Mouse (Mus musculus): Measurements from ENCODE around the gene Tbkbp1.
A peak's percentile ranks its signal among the peaks of the same experiment; 100 is the strongest.

DNA sequence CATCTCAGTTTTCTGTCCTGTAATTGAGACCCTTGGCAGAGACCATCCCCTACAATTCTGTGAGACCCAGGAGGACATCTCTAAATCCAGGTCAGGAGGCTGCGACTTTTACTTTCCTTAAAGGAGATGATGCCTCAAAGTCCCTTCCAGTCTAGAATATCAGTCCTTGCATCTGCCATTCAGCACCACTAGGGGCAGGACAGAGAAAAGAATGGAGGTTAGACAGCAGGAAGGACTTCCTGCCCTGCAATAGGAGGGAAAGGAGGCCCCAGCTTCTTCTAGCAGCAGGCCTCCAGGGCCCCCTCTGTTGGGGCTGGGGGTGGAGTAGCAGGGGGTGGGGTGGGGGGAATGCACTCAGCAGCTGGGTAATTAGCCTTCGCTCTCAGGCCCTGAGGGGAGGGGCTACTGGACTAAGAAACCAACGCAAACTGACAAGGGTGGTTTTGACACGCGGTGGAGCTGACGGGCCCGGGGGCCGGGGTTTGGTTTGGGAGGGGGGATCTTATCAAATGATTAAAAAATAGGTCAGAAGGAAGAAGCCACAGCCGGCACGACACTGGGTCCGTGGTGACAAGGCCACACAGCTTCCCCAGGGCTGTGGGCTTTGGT, 27.9 kb downstream of the Tbkbp1 start:
- TF ChIP-seq TCF12 (IDR thresholded peaks at IDR 0.05; ENCODE audit: low read depth, low read length), result no peak
- TF ChIP-seq POLR2A (IDR thresholded peaks at IDR 0.05; ENCODE audit: low read depth, low read length), result no peak
- peak; percentile 80 to 85 for TF ChIP-seq CTCF (conservative IDR thresholded peaks at IDR 0.05 in 1 of 2, IDR thresholded peaks at IDR 0.05 in 1 of 2; ENCODE audit: low read depth in 2 of 2, low read length in 2 of 2)
- no peak for TF ChIP-seq POLR2AphosphoS2 (IDR thresholded peaks at IDR 0.05; ENCODE audit: low read depth, low read length)
- peak; percentile 53 for TF ChIP-seq HCFC1 (IDR thresholded peaks at IDR 0.05; ENCODE audit: low read depth, low read length)
- peak; percentile 54; the same call in 1 of the 2 replicates for TF ChIP-seq ZKSCAN1 (IDR thresholded peaks at IDR 0.05; ENCODE audit: borderline replicate concordance, low read depth, low read length)
- TF ChIP-seq ELF1 (IDR thresholded peaks at IDR 0.05; ENCODE audit: low read depth, low read length), result peak; percentile 67
- TF ChIP-seq UBTF (IDR thresholded peaks at IDR 0.05; ENCODE audit: low read depth, low read length), result no peak
- TF ChIP-seq MAX (IDR thresholded peaks at IDR 0.05; ENCODE audit: low read length), result no peak
- TF ChIP-seq CHD2 (IDR thresholded peaks at IDR 0.05; ENCODE audit: low read length), result no peak
- TF ChIP-seq JUND (conservative IDR thresholded peaks at IDR 0.05; ENCODE audit: low read depth, low read length), result no peak
- TF ChIP-seq RCOR1 (conservative IDR thresholded peaks at IDR 0.05; ENCODE audit: low read depth, low read length), result peak; percentile 42; the same call in 1 of the 2 replicates
- TF ChIP-seq MEF2A (IDR thresholded peaks at IDR 0.05; ENCODE audit: borderline replicate concordance, low read depth, low read length), result 0 out of 2 replicates have a peak, but pooled peaks have one; percentile 37

Measured in CH12.LX (cell line).